Mouse (Mus musculus): ENCODE data around the gene Slc26a3. TPM values are rescaled to one million over a fixed set of nuclear protein-coding genes. Genes with fewer than 3 reads are reported as not detected.

The Slc26a3 gene
- total and polyA plus RNA-seq, 2 experiments from 2014 or later = 0.15 TPM; not detected in 1

GRCm38 (mm10) chr12:31369118-31369517, 21.6 kb upstream of the Slc26a3 start:
- H3K27ac ChIP-seq (ENCODE audit: low read depth, low read length) = no peak overlapping the region
- no peak for DNase-seq (ENCODE audit: low spot score)
- H3K4me2 ChIP-seq (ENCODE audit: low read depth, low read length, poor library complexity, severe bottlenecking) = no peak overlapping the region
- no peak overlapping the region for H3K4me3 ChIP-seq (ENCODE audit: low read depth, low read length)
- H3K9ac ChIP-seq (replicated peaks; ENCODE audit: low read length, poor library complexity, severe bottlenecking) = no peak overlapping the region
- no peaks in the 10 kb centered on the region for H3K4me1 ChIP-seq (ENCODE audit: insufficient read depth, low read length)
- H3K9me3 ChIP-seq (ENCODE audit: low read length) = no peaks in the 10 kb centered on the region
- no peak for TF ChIP-seq CTCF (IDR thresholded peaks at IDR 0.05)
- ATAC-seq (ENCODE audit: low FRiP score) = no peak
- H3K36me3 ChIP-seq (ENCODE audit: insufficient read depth, low read length) = no peaks in the 10 kb centered on the region
- H3K27me3 ChIP-seq (ENCODE audit: insufficient read depth, low read length) = no peaks in the 10 kb centered on the region
- WGBS = 92% methylated on average over 1 of the region's 1 CpGs

- ATAC-seq (ENCODE audit: low FRiP score) = no peak
- peak; percentile 12; the same call in 1 of the 2 replicates for TF ChIP-seq CTCF (IDR thresholded peaks at IDR 0.05)
- Histone ChIP-seq H3K27me3 (ENCODE audit: insufficient read depth, low read length) (no peaks in the 10 kb centered on the region), H3K9me3 (ENCODE audit: low read length) (no peaks in the 10 kb centered on the region), H3K36me3 (ENCODE audit: insufficient read depth, low read length) (no peaks in the 10 kb centered on the region), H3K4me1 (ENCODE audit: insufficient read depth, low read length) (no peaks in the 10 kb centered on the region), H3K4me3 (ENCODE audit: low read depth, low read length) (no peak overlapping the region), H3K27ac (ENCODE audit: low read depth, low read length) (no peak overlapping the region), H3K9ac (replicated peaks; ENCODE audit: low read length, poor library complexity, severe bottlenecking) (no peak overlapping the region), H3K4me2 (ENCODE audit: low read depth, low read length, poor library complexity, severe bottlenecking) (no peak overlapping the region)
- WGBS = 78% methylated on average over 7 of the region's 7 CpGs
- DNase-seq (ENCODE audit: low spot score) = no peak
Measured at GRCm38 (mm10) chr12:31369656-31370055, 21.0 kb upstream of the Slc26a3 start.

GRCm38 (mm10) chr12:31374603-31375282, 15.9 kb upstream of the Slc26a3 start:
- Histone ChIP-seq H3K4me3 (ENCODE audit: low read depth, low read length) (no peak overlapping the region), H3K27ac (ENCODE audit: low read depth, low read length) (no peak overlapping the region), H3K27me3 (ENCODE audit: insufficient read depth, low read length) (no peaks in the 10 kb centered on the region), H3K9me3 (ENCODE audit: low read length) (no peaks in the 10 kb centered on the region), H3K4me2 (ENCODE audit: low read depth, low read length, poor library complexity, severe bottlenecking) (peak overlapping the region; percentile 35; the same call in 1 of the 2 replicates), H3K4me1 (ENCODE audit: insufficient read depth, low read length) (no peaks in the 10 kb centered on the region), H3K36me3 (ENCODE audit: insufficient read depth, low read length) (no peaks in the 10 kb centered on the region), H3K9ac (replicated peaks; ENCODE audit: low read length, poor library complexity, severe bottlenecking) (no peak overlapping the region)
- peak; percentile 89 for TF ChIP-seq CTCF (IDR thresholded peaks at IDR 0.05)
- 32% methylated on average over 9 of the region's 9 CpGs for WGBS
- ATAC-seq (ENCODE audit: low FRiP score) = peak; percentile 82
- peak; percentile 92 for DNase-seq (ENCODE audit: low spot score)

- Histone ChIP-seq H3K27me3 (ENCODE audit: insufficient read depth, low read length) (no peaks in the 10 kb centered on the region), H3K4me1 (ENCODE audit: insufficient read depth, low read length) (no peaks in the 10 kb centered on the region), H3K9ac (replicated peaks; ENCODE audit: low read length, poor library complexity, severe bottlenecking) (no peak overlapping the region), H3K9me3 (ENCODE audit: low read length) (no peaks in the 10 kb centered on the region), H3K27ac (ENCODE audit: low read depth, low read length) (no peak overlapping the region), H3K36me3 (ENCODE audit: insufficient read depth, low read length) (no peaks in the 10 kb centered on the region), H3K4me2 (ENCODE audit: low read depth, low read length, poor library complexity, severe bottlenecking) (no peak overlapping the region), H3K4me3 (ENCODE audit: low read depth, low read length) (no peak overlapping the region)
- DNase-seq (ENCODE audit: low spot score) = no peak
- TF ChIP-seq CTCF (IDR thresholded peaks at IDR 0.05) = no peak
- 76% methylated on average over 4 of the region's 4 CpGs for WGBS
- no peak for ATAC-seq (ENCODE audit: low FRiP score)
Measured at GRCm38 (mm10) chr12:31375283-31375615, 15.4 kb upstream of the Slc26a3 start.

GRCm38 (mm10) chr12:31376326-31376950, 14.2 kb upstream of the Slc26a3 start:
- ATAC-seq (ENCODE audit: low FRiP score) (peak; percentile 32; the same call in 1 of the 2 replicates), DNase-seq (ENCODE audit: low spot score) (peak; percentile 54)
- no peaks in the 10 kb centered on the region for H3K36me3 ChIP-seq (ENCODE audit: insufficient read depth, low read length)
- peak; percentile 67 for TF ChIP-seq CTCF (IDR thresholded peaks at IDR 0.05)
- H3K4me2 ChIP-seq (ENCODE audit: low read depth, low read length, poor library complexity, severe bottlenecking) = peak overlapping the region; percentile 50
- no peaks in the 10 kb centered on the region for H3K4me1 ChIP-seq (ENCODE audit: insufficient read depth, low read length)
- H3K9ac ChIP-seq (replicated peaks; ENCODE audit: low read length, poor library complexity, severe bottlenecking) = no peak overlapping the region
- no peak overlapping the region for H3K27ac ChIP-seq (ENCODE audit: low read depth, low read length)
- peak overlapping the region; percentile 26; the same call in 1 of the 2 replicates for H3K4me3 ChIP-seq (ENCODE audit: low read depth, low read length)
- H3K27me3 ChIP-seq (ENCODE audit: insufficient read depth, low read length) = no peaks in the 10 kb centered on the region
- H3K9me3 ChIP-seq (ENCODE audit: low read length) = no peaks in the 10 kb centered on the region
- 12% methylated on average over 13 of the region's 13 CpGs for WGBS

GRCm38 (mm10) chr12:31377241-31377640, 13.4 kb upstream of the Slc26a3 start:
- WGBS = 78% methylated on average over 11 of the region's 11 CpGs
- Histone ChIP-seq H3K27me3 (ENCODE audit: insufficient read depth, low read length) (no peaks in the 10 kb centered on the region), H3K4me1 (ENCODE audit: insufficient read depth, low read length) (no peaks in the 10 kb centered on the region), H3K36me3 (ENCODE audit: insufficient read depth, low read length) (no peaks in the 10 kb centered on the region), H3K27ac (ENCODE audit: low read depth, low read length) (no peak overlapping the region), H3K4me2 (ENCODE audit: low read depth, low read length, poor library complexity, severe bottlenecking) (no peak overlapping the region), H3K9ac (replicated peaks; ENCODE audit: low read length, poor library complexity, severe bottlenecking) (no peak overlapping the region), H3K4me3 (ENCODE audit: low read depth, low read length) (no peak overlapping the region), H3K9me3 (ENCODE audit: low read length) (no peaks in the 10 kb centered on the region)
- TF ChIP-seq CTCF (IDR thresholded peaks at IDR 0.05) = no peak
- DNase-seq (ENCODE audit: low spot score) = no peak
- ATAC-seq (ENCODE audit: low FRiP score) = no peak
